ENCODE assay signal across 9 mouse cellular contexts in genomic region chr4:129020454-129020853, GRCm38 (mm10). TPM values are rescaled to one million over a fixed set of nuclear protein-coding genes. Genes with fewer than 3 reads are reported as not detected.
DNase-seq lines count a peak whose midpoint lies in the region; ATAC-seq and TF ChIP-seq lines count a peak whose summit lies in the region.
"Had no signal": no experiment of that assay in that cellular context is flagged by ENCODE, and none has a peak within 500 bp of the region (broad histone marks: within the 10 kb centered on the region; RNA-seq: fewer than 3 reads in every experiment).

No protein-coding gene starts in this region.

- 22% methylated on average over 6 of the region's 6 CpGs for WGBS in heart, embryonic 16.5 days

- no peaks in the 10 kb centered on the region for H3K36me3 ChIP-seq in C2C12 (ENCODE audit: control insufficient read depth, insufficient read depth)
- H3K36me3 ChIP-seq in heart, embryonic 16.5 days (ENCODE audit: control insufficient read depth, insufficient read depth): no peaks in the 10 kb centered on the region
- H3K36me3 ChIP-seq: midbrain, embryonic 12.5 days had no signal

- DNase-seq in adipocyte (ENCODE audit: low spot score): peak; percentile 98
- DNase-seq in cerebellum, postnatal 4 days (ENCODE audit: low spot score in 2 of 2): peak; percentile 66 to 89
- DNase-seq in layer of hippocampus, adult 9-11 months: peak; percentile 86
- no peak for DNase-seq in thymus, postnatal 14 days
- no peak for DNase-seq in thymus, postnatal 4 days

- TF ChIP-seq CTCF in C2C12 (IDR thresholded peaks at IDR 0.05; ENCODE audit: control insufficient read depth, insufficient read depth, insufficient read length): no peak

- no peaks in the 10 kb centered on the region for H3K9me3 ChIP-seq in heart, embryonic 16.5 days (replicated peaks; ENCODE audit: control insufficient read depth, low read length)
- H3K9me3 ChIP-seq: midbrain, embryonic 12.5 days had no signal

- no peaks in the 10 kb centered on the region for H3K79me2 ChIP-seq in C2C12 (ENCODE audit: control insufficient read depth, insufficient read depth)

- 0 out of 2 replicates have a peak overlapping the region, but pooled peaks have one; percentile 20 for H3K4me2 ChIP-seq in heart, embryonic 16.5 days (ENCODE audit: low read depth, low read length)
- H3K4me2 ChIP-seq: midbrain, embryonic 12.5 days had no signal

- ATAC-seq in heart, embryonic 16.5 days (replicated peaks; ENCODE audit: extremely low read depth, insufficient read depth, low FRiP score): peak; percentile 82
- 0 out of 2 replicates have a peak, but pooled peaks have one; percentile 22 for ATAC-seq in megakaryocyte progenitor cell, adult 5-6 weeks (replicated peaks; ENCODE audit: poor library complexity)

- H3K27me3 ChIP-seq in C2C12 (ENCODE audit: control insufficient read depth, insufficient read depth, insufficient read length): no peaks in the 10 kb centered on the region
- no peaks in the 10 kb centered on the region for H3K27me3 ChIP-seq in heart, embryonic 16.5 days (ENCODE audit: control insufficient read depth, insufficient read depth, low read length)
- H3K27me3 ChIP-seq: midbrain, embryonic 12.5 days had no signal

- H3K4me1 ChIP-seq in heart, embryonic 16.5 days (ENCODE audit: control insufficient read depth, insufficient read depth, low read length): peaks cover 44% of the 10 kb centered on the region

- no peak overlapping the region for H3K4me3 ChIP-seq in C2C12 (ENCODE audit: insufficient read depth, poor library complexity, severe bottlenecking)
- H3K4me3 ChIP-seq in heart, embryonic 16.5 days (ENCODE audit: low read length): no peak overlapping the region
- H3K4me3 ChIP-seq: midbrain, embryonic 12.5 days had no signal

- no peaks in the 10 kb centered on the region for H3K79me3 ChIP-seq in C2C12 (ENCODE audit: low read depth)

- no peak overlapping the region for H3K9ac ChIP-seq in heart, embryonic 16.5 days (ENCODE audit: low read length)
- H3K9ac ChIP-seq: midbrain, embryonic 12.5 days had no signal

- H3ac ChIP-seq in C2C12 (ENCODE audit: control insufficient read depth, insufficient read length, low read depth): no peak overlapping the region

- H3K27ac ChIP-seq in heart, embryonic 16.5 days (ENCODE audit: low read length): peak overlapping the region; percentile 84
- H3K27ac ChIP-seq: midbrain, embryonic 12.5 days had no signal

TF ChIP-seq in C2C12, 6 proteins besides CTCF, POLR2A, EP300 and RAD21:
- TF ChIP-seq FOSL1 (IDR thresholded peaks at IDR 0.05; ENCODE audit: insufficient read depth, low read length, poor library complexity, severe bottlenecking): no peak
- peak; percentile 87 for TF ChIP-seq MYOD1 (IDR thresholded peaks at IDR 0.05; ENCODE audit: control insufficient read depth, insufficient read length, low read depth)
- peak; percentile 54 for TF ChIP-seq MAX (IDR thresholded peaks at IDR 0.05)
- no peak for TF ChIP-seq USF1 (IDR thresholded peaks at IDR 0.05; ENCODE audit: low read depth)
- no peak for TF ChIP-seq CEBPB (IDR thresholded peaks at IDR 0.05; ENCODE audit: low read depth)

RNA-seq across cellular contexts. Expression of gene Ak2, which starts 28.7 kb away (rescaled TPM):
- 176 TPM for polyA plus RNA-seq in C2C12 (2012; fragmentation: generic; extraction: Trizol)
- polyA plus RNA-seq in heart, embryonic 16.5 days (2015; fragmentation: Nextera tagmentation; extraction: Ambion mirVana): 166 and 168 TPM in 2 replicates
- 97.7 and 107 TPM in 2 replicates for total RNA-seq in megakaryocyte progenitor cell, adult 5-6 weeks (2015)
- total RNA-seq in megakaryocyte progenitor cell, adult 5-6 weeks (2017): 165 and 176 TPM in 2 replicates

RNA-seq across cellular contexts. Expression of gene Rnf19b, which starts 37.6 kb away (rescaled TPM):
- 53.5 TPM for polyA plus RNA-seq in C2C12 (2012; fragmentation: generic; extraction: Trizol)
- 4.9 and 6.4 TPM in 2 replicates for polyA plus RNA-seq in heart, embryonic 16.5 days (2015; fragmentation: Nextera tagmentation; extraction: Ambion mirVana)
- 24.5 and 29.0 TPM in 2 replicates for total RNA-seq in megakaryocyte progenitor cell, adult 5-6 weeks (2015)
- total RNA-seq in megakaryocyte progenitor cell, adult 5-6 weeks (2017): 44.3 and 49.5 TPM in 2 replicates

RNA-seq across cellular contexts. Expression of gene Azin2, which starts 58.2 kb away (rescaled TPM):
- polyA plus RNA-seq in C2C12 (2012; fragmentation: generic; extraction: Trizol): 12.5 TPM
- 7.6 and 8.9 TPM in 2 replicates for polyA plus RNA-seq in heart, embryonic 16.5 days (2015; fragmentation: Nextera tagmentation; extraction: Ambion mirVana)
- total RNA-seq in megakaryocyte progenitor cell, adult 5-6 weeks (2015): 0.91 and 1.7 TPM in 2 replicates
- 2.1 and 2.2 TPM in 2 replicates for total RNA-seq in megakaryocyte progenitor cell, adult 5-6 weeks (2017)

Comparison
In these comparisons a context has a peak if more than half of its experiments do, and no peak if none do; other contexts are left out.
1. DNase-seq: peak in adipocyte (single experiment), cerebellum, postnatal 4 days (2 of 2) and layer of hippocampus, adult 9-11 months (single experiment); none in thymus, postnatal 14 days (single experiment) and thymus, postnatal 4 days (single experiment).